Mouse (Mus musculus): ENCODE measurements around the gene Pnrc1. TPM values are rescaled to one million over a fixed set of nuclear protein-coding genes. Genes with fewer than 3 reads are reported as not detected.

Gene Pnrc1
- total RNA-seq, 2 experiments from 2014 or later = 99.2 to 103 TPM

GRCm38 (mm10) chr4:33281891-33282685 is 7.9 kb downstream of the Pnrc1 start:
- intact Hi-C loops (cut with DNase I) = no loop called here
- DNase-seq (ENCODE audit: extremely low spot score in 1 of 2, low spot score in 2 of 2) = no peak

DNA sequence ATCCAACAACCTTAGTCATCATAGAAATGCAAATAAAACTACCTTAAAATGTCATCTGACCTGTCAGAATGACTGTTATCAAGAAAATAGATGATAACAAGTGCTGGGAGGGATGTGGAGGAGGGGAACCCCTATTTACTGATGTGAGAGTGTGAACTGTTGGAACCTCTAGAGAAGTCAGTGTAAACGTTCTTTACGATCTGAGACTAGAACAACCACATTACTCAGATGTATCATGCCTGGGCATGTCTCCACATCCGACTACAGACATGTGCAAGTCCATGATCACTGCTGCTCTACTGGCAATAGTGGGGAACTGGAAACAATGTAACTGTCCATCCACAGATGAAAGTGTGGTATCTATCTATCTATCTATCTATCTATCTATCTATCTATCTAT is 16.5 kb downstream of the Pnrc1 start:
- intact Hi-C loops (cut with DNase I) = no loop called here
- no peak for DNase-seq (ENCODE audit: extremely low spot score in 1 of 2, low spot score in 2 of 2)

DNA sequence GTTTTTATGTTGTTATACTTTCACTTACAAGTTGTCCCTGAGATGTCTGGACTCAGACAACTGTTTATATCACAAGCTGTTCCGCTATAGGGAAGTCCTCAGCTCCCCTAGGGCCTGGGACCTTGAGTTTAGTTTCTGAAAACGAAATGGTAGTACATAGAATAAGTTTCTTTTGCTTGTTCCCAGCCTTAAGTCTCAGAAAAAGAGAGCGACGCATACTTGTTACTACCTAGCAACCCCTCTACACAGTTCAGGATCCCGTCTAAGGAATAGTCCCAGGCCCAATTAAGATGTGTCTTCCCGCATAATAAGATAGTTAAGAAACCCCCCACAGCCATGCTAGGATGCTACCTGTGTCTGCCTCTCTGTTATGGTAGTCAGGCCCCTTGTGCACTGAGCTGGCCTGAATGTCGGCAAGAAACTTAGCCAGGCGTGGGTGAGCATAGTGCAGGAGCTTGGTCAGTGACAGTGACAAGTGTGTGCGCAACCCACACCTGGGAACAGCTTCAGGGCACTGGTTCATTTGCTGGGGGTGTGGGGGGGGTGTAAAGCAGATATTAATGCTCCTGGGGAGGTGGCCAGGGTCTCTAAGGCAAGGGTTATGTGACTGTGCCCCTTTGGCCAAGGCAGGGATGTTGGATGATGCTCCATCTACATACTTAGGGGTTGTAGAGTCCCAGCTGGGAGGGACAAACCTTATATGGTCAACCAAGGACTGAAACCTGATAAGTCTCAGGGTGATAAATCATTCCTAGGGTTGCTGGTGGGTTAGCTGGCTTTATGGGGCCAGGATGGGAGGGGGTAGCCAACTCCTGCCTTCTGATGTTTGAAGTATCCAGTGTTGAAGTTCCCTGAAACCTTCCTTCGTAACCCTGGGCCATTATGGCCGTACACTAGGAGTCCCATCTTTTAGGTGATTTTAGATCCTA is 19.3 kb downstream of the Pnrc1 start:
- no peak for DNase-seq (ENCODE audit: extremely low spot score in 1 of 2, low spot score in 2 of 2)
- intact Hi-C loops (cut with DNase I) = no loop called here

DNA sequence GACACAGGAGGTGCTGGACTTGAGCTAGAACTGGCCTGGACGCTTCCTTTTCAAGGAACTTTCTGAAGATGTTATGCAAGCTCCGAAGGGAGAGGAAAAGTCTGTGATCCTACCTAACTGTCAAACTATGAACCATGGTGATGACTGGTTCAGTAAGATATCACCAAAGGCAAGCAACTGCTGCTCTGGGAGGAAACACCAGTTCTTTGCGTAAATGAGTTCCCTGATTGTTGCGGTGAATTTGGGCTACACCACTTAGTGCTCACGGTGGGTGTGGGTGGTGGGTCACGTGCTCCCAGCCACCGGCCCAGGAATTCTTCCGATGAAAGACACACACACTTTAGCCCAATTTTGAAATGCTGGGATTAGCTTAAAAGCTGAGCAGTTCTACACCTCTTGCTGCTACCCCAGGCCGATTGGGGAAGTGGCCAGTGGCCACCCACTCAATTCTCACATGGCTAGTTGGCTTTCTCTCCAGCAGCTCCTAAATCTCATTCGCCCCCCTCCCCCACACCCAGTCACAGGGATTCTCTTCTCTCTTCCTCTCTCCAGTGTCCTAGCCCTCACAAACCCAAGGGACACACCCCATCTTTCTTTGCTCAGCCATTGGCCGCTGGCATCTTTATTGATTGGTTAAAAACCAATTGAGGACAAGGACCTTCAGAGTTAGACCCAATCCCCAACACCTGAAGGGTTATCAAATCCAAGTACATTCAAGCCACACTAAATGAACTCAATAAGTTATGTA is 24.8 kb downstream of the Pnrc1 start:
- no peak for DNase-seq (ENCODE audit: extremely low spot score in 1 of 2, low spot score in 2 of 2)
- intact Hi-C loops (cut with DNase I) = no loop called here

GRCm38 (mm10) chr4:33262897-33263296 is 27.1 kb downstream of the Pnrc1 start:
- intact Hi-C loops (cut with DNase I) = no loop called here
- DNase-seq (ENCODE audit: extremely low spot score in 1 of 2, low spot score in 2 of 2) = no peak

DNA sequence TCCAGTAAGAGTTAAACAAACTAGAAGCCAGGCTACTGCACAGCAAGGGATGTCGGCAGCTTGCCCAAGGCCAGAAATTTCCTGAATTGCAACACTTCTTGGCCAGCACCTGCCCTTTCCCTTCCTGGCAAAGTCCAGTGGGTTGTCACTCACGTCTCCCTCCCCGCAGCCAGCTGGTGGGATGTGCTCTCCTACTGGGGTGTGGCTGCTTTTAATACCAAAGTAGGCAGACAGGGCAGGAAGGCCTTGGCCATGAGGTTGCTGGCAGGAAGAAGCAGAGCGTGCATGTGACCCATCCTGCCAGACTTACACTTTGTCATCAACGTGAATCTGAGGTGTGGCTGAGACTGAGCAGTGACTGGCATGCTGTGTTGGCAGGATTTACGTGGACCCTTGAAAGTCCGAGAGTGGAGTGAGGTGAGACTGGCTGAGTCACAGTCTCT is 28.6 kb downstream of the Pnrc1 start:
- intact Hi-C loops (cut with DNase I) = no loop called here
- peak; percentile 44 to 91 for DNase-seq (ENCODE audit: extremely low spot score in 1 of 2, low spot score in 2 of 2)

DNA sequence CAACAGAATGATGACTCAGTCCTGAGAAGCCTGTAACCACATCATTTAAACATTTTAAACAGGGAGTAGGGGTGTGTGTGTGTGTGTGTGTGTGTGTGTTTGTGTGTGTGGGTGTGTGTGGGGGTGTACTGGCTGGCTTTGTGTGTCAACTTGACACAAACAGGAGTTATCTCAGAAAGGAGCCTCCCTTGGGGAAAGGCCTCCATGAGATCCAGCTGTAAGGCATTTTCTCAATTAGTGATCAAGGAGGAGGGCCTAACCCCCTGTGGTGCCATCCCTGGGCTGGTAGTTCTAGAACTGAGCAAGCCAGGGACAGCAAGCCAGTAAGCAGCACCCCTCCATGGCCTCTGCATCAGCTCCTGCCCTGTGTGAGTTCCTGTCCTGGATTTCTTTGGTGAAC is 29.7 kb downstream of the Pnrc1 start:
- intact Hi-C loops (cut with DNase I) = no loop called here
- no peak for DNase-seq (ENCODE audit: extremely low spot score in 1 of 2, low spot score in 2 of 2)

DNA sequence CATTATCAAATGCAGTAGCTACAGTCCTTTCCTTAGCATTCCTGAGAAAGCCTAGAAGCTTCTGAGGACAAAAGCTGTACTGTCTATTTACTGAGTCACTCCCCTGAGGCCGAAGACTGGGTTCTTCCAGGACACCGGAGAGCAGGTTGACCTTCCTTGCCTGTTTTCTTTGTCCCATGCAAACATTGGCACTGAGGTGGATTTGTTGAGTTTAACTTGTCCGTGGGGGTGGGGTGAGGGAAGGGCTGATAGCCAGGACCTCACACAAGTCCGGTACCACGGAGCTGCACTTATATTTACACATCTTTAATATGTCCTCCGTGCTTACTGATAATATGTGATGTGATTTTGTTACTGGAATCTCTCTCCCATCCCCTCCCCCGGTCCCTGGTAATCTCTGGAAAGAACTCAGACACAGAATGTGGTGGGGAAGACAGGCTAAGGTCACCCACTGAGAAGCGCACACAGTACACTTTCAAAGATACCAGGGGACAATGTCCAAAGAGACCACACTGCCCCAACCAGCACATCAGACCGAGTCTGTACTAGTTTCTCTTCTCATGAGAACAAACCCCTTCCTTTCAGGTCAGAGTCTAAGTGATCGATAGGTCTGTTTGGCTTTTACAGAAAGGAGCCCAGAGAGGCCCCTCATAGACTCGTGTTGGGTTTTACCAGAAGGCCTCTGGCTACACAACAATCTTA is 32.5 kb downstream of the Pnrc1 start:
- DNase-seq (ENCODE audit: extremely low spot score in 1 of 2, low spot score in 2 of 2) = no peak
- intact Hi-C loops (cut with DNase I) = no loop called here

DNA sequence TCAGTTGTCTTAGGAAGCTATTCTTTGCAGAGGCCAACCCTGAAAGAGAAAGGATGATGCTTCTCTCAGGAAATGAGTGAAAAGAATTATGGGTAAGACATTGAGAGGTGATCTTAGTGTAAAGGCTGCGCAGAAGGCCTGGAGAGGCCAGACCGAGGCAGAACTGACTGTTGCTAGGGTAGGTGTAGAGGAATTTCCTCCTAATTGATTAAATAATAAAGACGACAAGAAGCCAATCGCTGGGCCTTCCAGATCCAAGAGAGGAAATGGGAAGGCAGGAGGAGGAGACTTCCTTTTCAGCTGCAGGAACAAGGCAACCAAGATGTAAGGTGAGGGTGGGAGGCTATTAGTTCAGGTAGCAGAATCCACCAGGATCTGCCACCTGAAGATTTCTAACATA is 35.3 kb downstream of the Pnrc1 start:
- intact Hi-C loops (cut with DNase I) = no loop called here
- DNase-seq (ENCODE audit: extremely low spot score in 1 of 2, low spot score in 2 of 2) = no peak

DNA sequence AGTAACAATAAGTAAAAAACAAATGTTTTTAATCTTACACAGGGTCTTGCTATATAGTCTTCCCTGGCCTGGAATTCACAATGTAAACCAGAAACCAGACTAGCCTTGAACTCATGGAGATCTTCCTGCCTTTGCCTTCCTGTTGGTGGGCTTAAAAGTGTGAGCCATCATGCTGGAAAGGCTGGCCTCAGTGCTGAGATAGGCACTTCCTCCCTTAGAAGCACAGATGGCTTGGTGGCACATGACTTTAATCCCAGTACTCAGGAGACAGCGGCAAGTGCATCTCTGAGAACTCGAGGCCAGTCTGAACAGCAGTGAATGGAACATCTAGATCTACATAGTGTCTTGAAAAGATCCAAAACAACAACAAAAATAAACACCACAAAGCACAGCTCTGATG is 39.1 kb downstream of the Pnrc1 start:
- DNase-seq (ENCODE audit: extremely low spot score in 1 of 2, low spot score in 2 of 2) = no peak
- intact Hi-C loops (cut with DNase I) = no loop called here

DNA sequence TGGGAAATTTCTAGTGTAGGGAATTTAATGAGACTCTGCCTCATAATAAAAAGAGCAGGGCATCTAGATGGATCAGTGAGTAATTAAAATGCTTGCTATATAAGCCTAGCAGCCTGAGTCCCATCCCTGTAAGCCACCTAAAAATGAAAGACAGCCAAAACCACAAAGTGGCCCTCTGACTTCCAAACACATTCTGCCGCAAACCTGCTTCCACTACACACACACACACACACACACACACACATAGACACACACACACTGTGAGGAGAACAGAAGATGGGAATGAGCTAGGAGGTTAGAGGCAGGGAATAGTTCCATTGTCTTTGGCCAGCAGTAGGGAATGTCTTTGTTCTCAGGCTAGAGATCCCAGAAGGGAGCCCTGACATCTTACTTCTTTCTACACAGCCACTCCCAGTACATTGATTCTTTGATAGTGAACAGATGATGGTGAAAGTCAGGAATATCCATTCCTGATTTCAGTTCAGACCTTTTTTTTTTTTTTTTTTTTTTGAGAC is 40.2 kb downstream of the Pnrc1 start:
- intact Hi-C loops (cut with DNase I) = loop anchor here (5.0 kb wide), 1 partner anchor 43 kb away; the partner anchor contains the start of gene Pnrc1
- DNase-seq (ENCODE audit: extremely low spot score in 1 of 2, low spot score in 2 of 2) = no peak

DNA sequence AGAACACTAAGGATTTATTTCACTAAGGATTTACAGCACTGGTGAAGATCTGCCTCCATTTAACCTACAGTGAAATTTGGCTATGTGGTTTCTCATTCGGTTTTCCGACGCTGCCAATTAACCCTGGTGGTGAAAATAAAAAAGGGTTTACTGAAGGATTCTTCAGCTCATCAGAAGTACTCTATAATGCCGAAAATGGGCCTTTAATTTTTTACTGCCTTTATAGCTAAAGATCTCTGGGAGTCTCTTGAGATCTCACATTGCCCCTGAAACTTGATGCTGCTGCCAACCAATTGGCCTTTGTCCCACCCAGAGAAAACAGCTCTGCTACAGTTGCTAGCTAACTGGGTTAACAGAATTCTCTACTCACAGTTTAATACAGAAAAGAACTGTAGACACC is 41.0 kb downstream of the Pnrc1 start:
- no peak for DNase-seq (ENCODE audit: extremely low spot score in 1 of 2, low spot score in 2 of 2)
- intact Hi-C loops (cut with DNase I) = loop anchor here (5.0 kb wide), 1 partner anchor 43 kb away; the partner anchor contains the start of gene Pnrc1

- intact Hi-C loops (cut with DNase I) = loop anchor here (5.0 kb wide), 1 partner anchor 44 kb away; the partner anchor contains the start of gene Pnrc1
- DNase-seq (ENCODE audit: extremely low spot score in 1 of 2, low spot score in 2 of 2) = peak; percentile 96 to 99
These were observed 41.7 kb downstream of the Pnrc1 start for GRCm38 (mm10) chr4:33248062-33248889.

DNA sequence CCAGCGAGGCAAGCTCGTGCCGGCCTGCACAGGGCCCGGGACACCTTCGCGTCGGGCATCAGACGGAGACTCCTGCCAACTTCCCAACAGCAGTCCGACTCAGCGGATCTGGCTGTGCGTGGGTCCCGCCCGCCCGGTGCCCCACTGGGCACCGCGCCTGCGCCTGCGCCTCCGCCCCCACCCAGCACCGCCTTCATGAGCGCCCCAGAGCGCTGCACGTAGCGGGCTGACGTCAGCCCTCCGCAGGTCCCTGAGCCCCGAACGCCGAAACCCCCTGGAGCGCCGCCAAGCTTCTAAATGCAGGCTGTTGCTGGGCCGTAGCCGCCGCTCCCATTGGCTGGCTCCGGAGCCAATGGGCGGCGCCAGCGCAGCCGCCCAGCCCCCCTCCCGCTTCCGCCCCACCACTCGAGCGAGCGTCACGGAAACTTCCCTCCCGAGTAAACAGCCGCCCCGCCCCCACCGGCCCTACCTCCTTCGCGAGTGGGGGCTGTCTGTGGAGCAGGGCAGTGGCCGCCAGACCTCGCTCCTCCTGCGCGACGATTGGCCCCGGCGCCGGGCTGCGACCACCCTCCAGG is 42.4 kb downstream of the Pnrc1 start:
- intact Hi-C loops (cut with DNase I) = loop anchor here (5.0 kb wide), 1 partner anchor 45 kb away; the partner anchor contains the start of gene Pnrc1
- DNase-seq (ENCODE audit: extremely low spot score in 1 of 2, low spot score in 2 of 2) = peak; percentile 99 to 100

- intact Hi-C loops (cut with DNase I) = loop anchor here (5.0 kb wide), 1 partner anchor 46 kb away; the partner anchor contains the start of gene Pnrc1
- DNase-seq (ENCODE audit: extremely low spot score in 1 of 2, low spot score in 2 of 2) = peak in 1 of 2 experiments; percentile 36
These were observed 44.0 kb downstream of the Pnrc1 start for GRCm38 (mm10) chr4:33245853-33246395.

DNA sequence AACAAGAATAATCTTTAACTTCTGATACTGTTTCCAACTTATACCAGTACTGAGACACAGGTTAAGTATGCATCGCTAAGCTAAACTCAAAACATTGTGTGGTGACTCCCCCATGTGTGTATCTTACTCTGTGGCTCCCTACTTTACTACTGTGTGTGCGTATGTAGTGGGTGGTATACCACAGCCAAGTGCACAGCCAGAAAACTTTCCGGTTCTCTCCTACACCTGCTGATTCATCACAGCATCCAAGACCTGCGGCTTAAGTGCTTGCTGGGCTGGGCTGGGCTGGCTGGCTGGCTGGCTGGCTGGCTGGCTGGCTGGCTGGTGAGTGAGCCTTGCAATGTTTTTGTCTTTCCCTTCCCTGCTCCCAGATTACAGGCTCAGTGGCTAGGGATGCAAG is 46.0 kb downstream of the Pnrc1 start:
- intact Hi-C loops (cut with DNase I) = no loop called here
- no peak for DNase-seq (ENCODE audit: extremely low spot score in 1 of 2, low spot score in 2 of 2)

All from left cerebral cortex, postnatal 10 days (tissue).